Mouse (Mus musculus) heart, adult 2 months (tissue): ENCODE data around the gene Cdkn2a.

Experiments used
- CTCF ChIP-seq: fragments of 200-600 bp; IDR thresholded peaks from 2 replicates; pipeline ENCODE4 v1.8.1; 2022; ENCODE audit warnings: antibody characterized with exemption, mild to moderate bottlenecking, moderate library complexity
- EP300 ChIP-seq: fragments of 200-500 bp; IDR thresholded peaks from 2 replicates; pipeline ENCODE4 v1.6.1; 2011; ENCODE audit warnings: low read depth, low read length, control low read depth; ENCODE audit not compliant: insufficient read depth

GRCm38 (mm10) chr4:89275811-89276584 is 18.5 kb downstream of the Cdkn2a start:
- TF ChIP-seq CTCF, result no peak
- TF ChIP-seq EP300, result no peak
